8 mouse cellular contexts compared by ENCODE assay signal in genomic region chr2:62646014-62646645, GRCm38 (mm10). TPM values are rescaled to one million over a fixed set of nuclear protein-coding genes. Genes with fewer than 3 reads are reported as not detected.
DNase-seq lines count a peak whose midpoint lies in the region; ATAC-seq and TF ChIP-seq lines count a peak whose summit lies in the region.

TSS of gene Ifih1 (minus strand) at chr2:62646255.

- intact Hi-C loops in left cerebral cortex, postnatal 25 days (cut with DNase I): loop anchor here (5.0 kb wide), 1 partner anchor 806 kb away; no protein-coding TSS in a partner anchor

- H3K27me3 ChIP-seq in E14TG2a.4 (ENCODE audit: insufficient read depth, low read length): peaks cover 23% of the 10 kb centered on the region
- peaks cover 6% of the 10 kb centered on the region; the same call in 1 of the 2 replicates for H3K27me3 ChIP-seq in forebrain, embryonic 13.5 days
- H3K27me3 ChIP-seq in limb, embryonic 10.5 days (ENCODE audit: low read depth, poor library complexity, severe bottlenecking): peaks cover 10% of the 10 kb centered on the region; the same call in 1 of the 2 replicates
- peaks cover 27% of the 10 kb centered on the region for H3K27me3 ChIP-seq in midbrain, embryonic 10.5 days (ENCODE audit: low read depth, poor library complexity, severe bottlenecking)
- H3K27me3 ChIP-seq in spleen, adult 2 months (ENCODE audit: control insufficient read depth, insufficient read depth, low read length): no peaks in the 10 kb centered on the region

- 1% methylated on average over 30 of the region's 30 CpGs for WGBS in forebrain, embryonic 13.5 days
- under 1% methylated on average over 30 of the region's 30 CpGs for WGBS in limb, embryonic 10.5 days
- under 1% methylated on average over 30 of the region's 30 CpGs for WGBS in midbrain, embryonic 10.5 days
- 2% methylated on average over 30 of the region's 30 CpGs for WGBS in spleen, adult 2 months

- no peaks in the 10 kb centered on the region for H3K9me3 ChIP-seq in E14TG2a.4 (ENCODE audit: low read length)
- H3K9me3 ChIP-seq in forebrain, embryonic 13.5 days (replicated peaks): no peaks in the 10 kb centered on the region
- H3K9me3 ChIP-seq in limb, embryonic 10.5 days (replicated peaks): no peaks in the 10 kb centered on the region
- no peaks in the 10 kb centered on the region for H3K9me3 ChIP-seq in midbrain, embryonic 10.5 days (replicated peaks)

- peak; percentile 91 for ATAC-seq in forebrain, embryonic 13.5 days

- H3K36me3 ChIP-seq in E14TG2a.4 (ENCODE audit: insufficient read depth, low read length): no peaks in the 10 kb centered on the region
- H3K36me3 ChIP-seq in forebrain, embryonic 13.5 days (ENCODE audit: poor library complexity, severe bottlenecking): no peaks in the 10 kb centered on the region
- no peaks in the 10 kb centered on the region for H3K36me3 ChIP-seq in limb, embryonic 10.5 days
- H3K36me3 ChIP-seq in midbrain, embryonic 10.5 days: no peaks in the 10 kb centered on the region
- no peaks in the 10 kb centered on the region for H3K36me3 ChIP-seq in spleen, adult 2 months (ENCODE audit: control insufficient read depth, insufficient read depth, low read length)

- peak within 1 kb of the TSS; percentile 77 for H3K4me2 ChIP-seq in forebrain, embryonic 13.5 days

- TF ChIP-seq CTCF in E14TG2a.4 (conservative IDR thresholded peaks at IDR 0.05; ENCODE audit: low read length): no peak
- peak; percentile 63 for TF ChIP-seq CTCF in spleen, adult 2 months (IDR thresholded peaks at IDR 0.05; ENCODE audit: extremely low read depth, insufficient read depth, insufficient read length, insufficient replicate concordance)

- DNase-seq in adrenal gland, postnatal 25 days: peak; percentile 60
- peak; percentile 75 for DNase-seq in heart, postnatal 4 days
- peak; percentile 74 for DNase-seq in limb, embryonic 10.5 days (ENCODE audit: low spot score)
- DNase-seq in midbrain, embryonic 10.5 days (ENCODE audit: low spot score): peak; percentile 71
- DNase-seq in spleen, adult 2 months (ENCODE audit: low read depth in 1 of 2, low spot score in 2 of 2): peak; percentile 63 to 73
- DNase-seq in left cerebral cortex, postnatal 25 days (ENCODE audit: low spot score in 2 of 2): no peak

- H3K9ac ChIP-seq in forebrain, embryonic 13.5 days: peak within 1 kb of the TSS; percentile 65

- H3K27ac ChIP-seq in forebrain, embryonic 13.5 days: no peak within 1 kb of the TSS
- H3K27ac ChIP-seq in limb, embryonic 10.5 days: peak within 1 kb of the TSS; percentile 69
- H3K27ac ChIP-seq in midbrain, embryonic 10.5 days (replicated peaks): peak within 1 kb of the TSS; percentile 82
- H3K27ac ChIP-seq in spleen, adult 2 months (ENCODE audit: insufficient read depth, low read length): peak within 1 kb of the TSS; percentile 59

- TF ChIP-seq POLR2A in spleen, adult 2 months (IDR thresholded peaks at IDR 0.05; ENCODE audit: low read depth, low read length): no peak

- H3K4me1 ChIP-seq in E14TG2a.4 (replicated peaks; ENCODE audit: low read depth, low read length): peaks cover 8% of the 10 kb centered on the region; the same call in 1 of the 2 replicates
- peaks cover 15% of the 10 kb centered on the region for H3K4me1 ChIP-seq in forebrain, embryonic 13.5 days
- H3K4me1 ChIP-seq in limb, embryonic 10.5 days: peaks cover 13% of the 10 kb centered on the region
- peaks cover 14% of the 10 kb centered on the region for H3K4me1 ChIP-seq in midbrain, embryonic 10.5 days
- H3K4me1 ChIP-seq in spleen, adult 2 months (ENCODE audit: control insufficient read depth, insufficient read depth, insufficient read length): no peaks in the 10 kb centered on the region

- peak within 1 kb of the TSS; percentile 65 for H3K4me3 ChIP-seq in E14TG2a.4 (replicated peaks; ENCODE audit: low read length)
- H3K4me3 ChIP-seq in forebrain, embryonic 13.5 days: peak within 1 kb of the TSS; percentile 49
- peak within 1 kb of the TSS; percentile 63 for H3K4me3 ChIP-seq in limb, embryonic 10.5 days
- H3K4me3 ChIP-seq in midbrain, embryonic 10.5 days: peak within 1 kb of the TSS; percentile 63
- H3K4me3 ChIP-seq in spleen, adult 2 months (ENCODE audit: extremely low read depth, insufficient read depth, insufficient read length): peak within 1 kb of the TSS; percentile 58

RNA-seq across cellular contexts. Expression of gene Ifih1, which starts in this region (rescaled TPM):
- total RNA-seq in adrenal gland, postnatal 25 days (2021): 7.9 and 17.2 TPM in 2 replicates
- polyA plus RNA-seq in forebrain, embryonic 13.5 days (2015; fragmentation: Nextera tagmentation; extraction: Ambion mirVana): 1.1 and 1.4 TPM in 2 replicates
- 1 to 10 TPM; 3.2 to 4.3 TPM for total RNA-seq in heart, postnatal 4 days (2021)
- 0.45 and 0.73 TPM in 2 replicates for polyA plus RNA-seq in limb, embryonic 10.5 days (2016; fragmentation: Nextera tagmentation; extraction: Ambion mirVana)
- polyA plus RNA-seq in midbrain, embryonic 10.5 days (2016; fragmentation: Nextera tagmentation; extraction: Ambion mirVana): 0.43 and 0.93 TPM in 2 replicates
- 4.0 and 4.8 TPM in 2 replicates for polyA plus RNA-seq in spleen, adult 2 months (2012; rRNA removed)
- 1 to 10 TPM; 2.2 to 2.5 TPM for total RNA-seq in left cerebral cortex, postnatal 25 days (2021)

Comparison
In these comparisons a context has a peak if more than half of its experiments do, and no peak if none do; other contexts are left out.
1. Peak in DNase-seq, H3K4me3 ChIP-seq and H3K27ac ChIP-seq in limb, embryonic 10.5 days; RNA of the gene not detected or under 1 TPM.
2. Peak in DNase-seq, H3K4me3 ChIP-seq and H3K27ac ChIP-seq in midbrain, embryonic 10.5 days; RNA of the gene not detected or under 1 TPM.
3. DNase-seq: peak in adrenal gland, postnatal 25 days (single experiment), heart, postnatal 4 days (single experiment) and spleen, adult 2 months (2 of 2); none in left cerebral cortex, postnatal 25 days (0 of 2).
4. Peak in every context shown above with its lines, with median percentiles within 50 percentile points of each other: H3K4me3 ChIP-seq.